Mouse (Mus musculus): ENCODE data around the gene Apba2. TPM values are rescaled to one million over a fixed set of nuclear protein-coding genes. Genes with fewer than 3 reads are reported as not detected.
A peak's percentile ranks its signal among the peaks of the same experiment; 100 is the strongest.

Apba2 gene
- polyA plus RNA-seq, 1 experiment from 2014 or later: 7.8 TPM

GRCm38 (mm10) chr7:64627972-64628655 lies 126.6 kb downstream of the Apba2 start:
- no peak for DNase-seq (ENCODE audit: low spot score)
- Histone ChIP-seq H3K36me3 (no peaks in the 10 kb centered on the region), H3K27me3 (ENCODE audit: low read depth, poor library complexity, severe bottlenecking) (no peaks in the 10 kb centered on the region), H3K27ac (no peak overlapping the region), H3K9me3 (replicated peaks) (no peaks in the 10 kb centered on the region; the same call in 1 of the 2 replicates), H3K4me3 (no peak overlapping the region), H3K4me1 (peaks cover 23% of the 10 kb centered on the region)
- 65% methylated on average over 8 of the region's 8 CpGs for WGBS

DNA sequence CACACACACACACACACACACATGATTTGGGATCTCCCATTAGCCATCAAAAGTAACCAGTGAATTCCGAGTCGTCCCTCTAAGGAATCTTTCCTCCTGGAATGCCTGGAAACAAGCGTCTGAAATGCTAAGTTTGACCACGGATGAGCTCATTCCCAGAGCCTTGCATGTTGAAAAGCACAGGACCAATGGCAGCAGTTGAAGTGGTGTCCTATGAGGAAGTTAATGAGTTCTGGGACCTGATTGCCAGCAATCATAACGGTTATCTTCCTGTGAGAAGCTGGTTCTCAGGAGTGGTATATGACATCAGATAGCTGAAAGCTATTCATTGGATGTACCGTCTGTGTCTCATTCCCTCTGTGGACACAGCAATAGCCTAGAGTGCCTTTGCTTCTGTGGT lies 129.2 kb downstream of the Apba2 start:
- H3K27me3 ChIP-seq (ENCODE audit: low read depth, poor library complexity, severe bottlenecking): no peaks in the 10 kb centered on the region
- no peaks in the 10 kb centered on the region for H3K36me3 ChIP-seq
- no peak overlapping the region for H3K4me3 ChIP-seq
- H3K9me3 ChIP-seq (replicated peaks): no peaks in the 10 kb centered on the region; the same call in 1 of the 2 replicates
- WGBS: 88% methylated on average over 6 of the region's 6 CpGs
- H3K27ac ChIP-seq: no peak overlapping the region
- no peak for DNase-seq (ENCODE audit: low spot score)
- peaks cover 22% of the 10 kb centered on the region for H3K4me1 ChIP-seq

DNA sequence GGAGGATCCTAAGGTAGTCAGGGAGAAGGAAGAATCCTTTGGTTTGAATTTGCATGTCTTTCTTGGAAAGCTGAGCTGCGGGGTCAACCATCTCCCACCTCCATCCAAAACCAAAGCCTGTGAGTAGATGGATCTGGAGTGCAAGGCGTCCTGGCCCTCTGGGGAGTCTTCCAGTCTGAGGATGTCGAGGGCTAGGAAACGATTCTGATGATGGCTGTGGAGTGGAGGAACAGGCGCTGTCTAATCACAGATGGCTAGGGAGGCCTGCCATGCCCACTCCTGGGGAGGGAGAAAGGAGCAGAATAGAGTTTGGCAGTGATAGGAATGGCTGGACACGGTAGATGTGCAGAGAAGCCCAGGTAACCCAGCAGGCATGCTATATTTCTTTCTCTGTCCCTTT lies 129.6 kb downstream of the Apba2 start:
- DNase-seq (ENCODE audit: low spot score): no peak
- no peaks in the 10 kb centered on the region for H3K27me3 ChIP-seq (ENCODE audit: low read depth, poor library complexity, severe bottlenecking)
- 80% methylated on average over 6 of the region's 6 CpGs for WGBS
- H3K36me3 ChIP-seq: no peaks in the 10 kb centered on the region
- peak overlapping the region; percentile 56 for H3K27ac ChIP-seq
- H3K9me3 ChIP-seq (replicated peaks): no peaks in the 10 kb centered on the region; the same call in 1 of the 2 replicates
- H3K4me1 ChIP-seq: peaks cover 22% of the 10 kb centered on the region
- no peak overlapping the region for H3K4me3 ChIP-seq

DNA sequence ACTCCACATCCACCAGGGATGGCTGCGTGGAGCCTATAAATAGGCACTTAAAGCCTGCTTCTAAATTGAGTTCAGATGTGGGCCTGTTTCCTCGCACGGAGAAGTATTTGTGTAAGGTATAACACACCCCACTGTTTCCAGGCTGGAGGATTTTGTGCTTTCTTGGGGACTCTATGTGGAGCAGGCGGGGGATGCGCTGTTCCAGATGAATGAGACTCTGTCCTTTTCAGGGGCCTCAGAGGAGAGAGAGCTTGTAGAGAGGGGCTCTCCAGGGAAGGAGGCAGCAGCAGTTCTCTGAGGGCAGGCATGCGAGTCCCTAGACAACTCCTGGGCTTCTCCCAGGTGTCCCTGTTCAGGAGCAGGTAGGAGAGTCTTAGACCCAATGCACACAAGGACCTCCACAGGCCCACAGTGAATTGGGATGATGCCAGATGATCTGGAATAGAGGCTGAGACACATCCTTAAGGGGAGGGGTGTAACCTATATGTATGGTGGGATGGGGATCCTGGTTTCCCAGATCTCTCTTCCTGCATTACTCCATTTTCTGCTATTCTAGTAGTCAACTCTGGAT lies 130.4 kb downstream of the Apba2 start:
- Histone ChIP-seq H3K36me3 (no peaks in the 10 kb centered on the region), H3K4me3 (no peak overlapping the region), H3K4me1 (peaks cover 22% of the 10 kb centered on the region), H3K9me3 (replicated peaks) (no peaks in the 10 kb centered on the region), H3K27me3 (ENCODE audit: low read depth, poor library complexity, severe bottlenecking) (no peaks in the 10 kb centered on the region), H3K27ac (peak overlapping the region; percentile 56)
- no peak for DNase-seq (ENCODE audit: low spot score)
- 50% methylated on average over 6 of the region's 6 CpGs for WGBS

GRCm38 (mm10) chr7:64633182-64633581 lies 131.7 kb downstream of the Apba2 start:
- DNase-seq (ENCODE audit: low spot score): no peak
- Histone ChIP-seq H3K4me1 (peaks cover 22% of the 10 kb centered on the region), H3K27me3 (ENCODE audit: low read depth, poor library complexity, severe bottlenecking) (no peaks in the 10 kb centered on the region), H3K27ac (peak overlapping the region; percentile 48; the same call in 1 of the 2 replicates), H3K9me3 (replicated peaks) (no peaks in the 10 kb centered on the region), H3K36me3 (no peaks in the 10 kb centered on the region), H3K4me3 (no peak overlapping the region)
- 63% methylated on average over 4 of the region's 4 CpGs for WGBS

GRCm38 (mm10) chr7:64633916-64634315 lies 132.4 kb downstream of the Apba2 start:
- H3K4me1 ChIP-seq: peaks cover 22% of the 10 kb centered on the region
- 76% methylated on average over 5 of the region's 5 CpGs for WGBS
- H3K27ac ChIP-seq: peak overlapping the region; percentile 48; the same call in 1 of the 2 replicates
- no peaks in the 10 kb centered on the region for H3K9me3 ChIP-seq (replicated peaks)
- no peak overlapping the region for H3K4me3 ChIP-seq
- no peaks in the 10 kb centered on the region for H3K27me3 ChIP-seq (ENCODE audit: low read depth, poor library complexity, severe bottlenecking)
- no peak for DNase-seq (ENCODE audit: low spot score)
- H3K36me3 ChIP-seq: no peaks in the 10 kb centered on the region

GRCm38 (mm10) chr7:64634482-64634881 lies 133.0 kb downstream of the Apba2 start:
- no peak overlapping the region for H3K27ac ChIP-seq

GRCm38 (mm10) chr7:64638922-64639321 lies 137.4 kb downstream of the Apba2 start:
- Histone ChIP-seq H3K36me3 (no peaks in the 10 kb centered on the region), H3K4me3 (no peak overlapping the region), H3K27ac (no peak overlapping the region), H3K27me3 (ENCODE audit: low read depth, poor library complexity, severe bottlenecking) (no peaks in the 10 kb centered on the region), H3K4me1 (no peaks in the 10 kb centered on the region), H3K9me3 (replicated peaks) (no peaks in the 10 kb centered on the region)
- 89% methylated on average over 4 of the region's 4 CpGs for WGBS
- no peak for DNase-seq (ENCODE audit: low spot score)

More at GRCm38 (mm10) chr7:64634482-64634881, 133.0 kb downstream of the Apba2 start:
- no peaks in the 10 kb centered on the region for H3K36me3 ChIP-seq
- no peaks in the 10 kb centered on the region for H3K9me3 ChIP-seq (replicated peaks)
- H3K4me3 ChIP-seq: no peak overlapping the region
- no peaks in the 10 kb centered on the region for H3K27me3 ChIP-seq (ENCODE audit: low read depth, poor library complexity, severe bottlenecking)
- DNase-seq (ENCODE audit: low spot score): no peak
- H3K4me1 ChIP-seq: peaks cover 22% of the 10 kb centered on the region

DNA sequence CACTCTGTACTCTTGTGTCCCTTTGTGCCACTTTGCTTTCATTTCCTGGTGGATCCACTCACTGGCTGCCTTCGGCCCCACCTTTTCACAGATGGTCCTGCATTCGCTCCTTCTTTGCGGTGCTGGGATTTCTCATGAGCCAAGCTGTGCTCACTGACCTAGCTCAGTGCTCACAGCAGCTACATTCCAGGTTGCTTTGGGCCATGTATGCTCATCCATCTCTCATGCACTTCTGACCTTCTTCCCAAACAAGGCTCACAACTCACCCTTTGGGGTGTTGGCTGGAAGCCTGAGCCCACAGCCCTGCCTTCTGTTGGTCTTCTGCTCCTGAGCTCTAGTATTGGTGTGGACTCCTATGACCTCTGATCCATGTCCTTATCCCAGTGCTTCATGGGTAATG lies 139.1 kb downstream of the Apba2 start:
- no peaks in the 10 kb centered on the region for H3K27me3 ChIP-seq (ENCODE audit: low read depth, poor library complexity, severe bottlenecking)
- 93% methylated on average over 3 of the region's 3 CpGs for WGBS
- no peaks in the 10 kb centered on the region for H3K4me1 ChIP-seq
- H3K9me3 ChIP-seq (replicated peaks): no peaks in the 10 kb centered on the region
- no peak overlapping the region for H3K4me3 ChIP-seq
- no peak overlapping the region for H3K27ac ChIP-seq
- H3K36me3 ChIP-seq: no peaks in the 10 kb centered on the region
- no peak for DNase-seq (ENCODE audit: low spot score)

GRCm38 (mm10) chr7:64642903-64643302 lies 141.4 kb downstream of the Apba2 start:
- H3K36me3 ChIP-seq: no peaks in the 10 kb centered on the region
- WGBS: 65% methylated on average over 1 of the region's 1 CpGs
- no peaks in the 10 kb centered on the region for H3K4me1 ChIP-seq
- DNase-seq (ENCODE audit: low spot score): no peak
- no peaks in the 10 kb centered on the region for H3K27me3 ChIP-seq (ENCODE audit: low read depth, poor library complexity, severe bottlenecking)
- no peak overlapping the region for H3K4me3 ChIP-seq
- no peak overlapping the region for H3K27ac ChIP-seq
- no peaks in the 10 kb centered on the region for H3K9me3 ChIP-seq (replicated peaks)

- no peak for DNase-seq (ENCODE audit: low spot score)
- no peak overlapping the region for H3K4me3 ChIP-seq
- H3K27ac ChIP-seq: no peak overlapping the region
- no peaks in the 10 kb centered on the region for H3K27me3 ChIP-seq (ENCODE audit: low read depth, poor library complexity, severe bottlenecking)
- 86% methylated on average over 3 of the region's 3 CpGs for WGBS
- H3K36me3 ChIP-seq: no peaks in the 10 kb centered on the region
- H3K4me1 ChIP-seq: no peaks in the 10 kb centered on the region
- no peaks in the 10 kb centered on the region for H3K9me3 ChIP-seq (replicated peaks)
Observed at GRCm38 (mm10) chr7:64645458-64645857, 144.0 kb downstream of the Apba2 start.

DNA sequence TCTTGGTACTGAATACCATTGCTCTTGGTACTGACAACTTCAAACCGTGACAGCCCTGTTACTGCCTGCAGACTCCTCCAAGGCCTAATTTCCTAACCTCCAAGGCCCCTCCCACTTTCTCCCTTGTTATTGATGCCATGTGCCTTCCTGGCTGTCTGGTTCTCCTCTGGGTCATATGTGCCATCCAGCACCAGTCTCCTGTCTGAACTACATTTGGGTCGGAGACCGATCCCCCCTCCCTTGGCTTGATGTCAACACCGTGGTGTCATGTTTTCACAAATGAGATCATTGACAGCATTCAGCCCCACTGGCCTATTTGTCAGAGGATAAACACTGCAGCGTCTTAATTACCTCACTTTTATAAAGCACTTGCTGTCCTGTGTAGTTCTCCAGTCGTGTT lies 144.5 kb downstream of the Apba2 start:
- H3K27ac ChIP-seq: no peak overlapping the region
- H3K4me3 ChIP-seq: no peak overlapping the region
- H3K27me3 ChIP-seq (ENCODE audit: low read depth, poor library complexity, severe bottlenecking): no peaks in the 10 kb centered on the region
- no peak for DNase-seq (ENCODE audit: low spot score)
- H3K4me1 ChIP-seq: no peaks in the 10 kb centered on the region
- H3K9me3 ChIP-seq (replicated peaks): no peaks in the 10 kb centered on the region
- 72% methylated on average over 6 of the region's 6 CpGs for whole genome bisulfite sequencing
- H3K36me3 ChIP-seq: no peaks in the 10 kb centered on the region

- Histone ChIP-seq H3K4me1 (no peaks in the 10 kb centered on the region), H3K27ac (no peak overlapping the region), H3K4me3 (no peak overlapping the region), H3K9me3 (replicated peaks) (no peaks in the 10 kb centered on the region), H3K27me3 (ENCODE audit: low read depth, poor library complexity, severe bottlenecking) (no peaks in the 10 kb centered on the region), H3K36me3 (no peaks in the 10 kb centered on the region)
- DNase-seq (ENCODE audit: low spot score): no peak
- WGBS: 87% methylated on average over 10 of the region's 10 CpGs
Observed at GRCm38 (mm10) chr7:64648947-64649607, 147.6 kb downstream of the Apba2 start.
